Mouse (Mus musculus): Measurements from ENCODE around the gene Gm8011.
"Not testable (repeated sequence)": the region's sequence is repeated elsewhere in the genome, so short reads cannot be mapped to it uniquely, and the experiment has no call there.

DNA sequence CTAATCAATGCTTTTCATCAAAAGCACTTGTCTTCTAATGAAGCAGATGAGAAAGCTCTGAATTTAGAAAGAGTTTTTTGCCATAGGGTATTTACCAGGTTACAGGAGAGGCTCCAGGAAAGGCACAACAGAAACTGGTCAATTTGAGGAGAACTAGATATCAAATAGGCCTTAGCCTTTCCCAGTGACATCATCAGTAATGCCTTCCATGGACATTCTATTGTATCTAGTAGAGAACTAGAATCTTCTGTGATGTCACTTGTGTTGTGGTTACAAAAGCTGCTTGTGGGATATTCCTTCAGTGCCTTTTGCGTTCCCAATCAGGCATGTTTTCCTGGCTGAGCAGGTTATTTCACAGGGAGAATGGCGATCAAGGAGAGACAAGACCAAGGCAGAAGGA, at the start of gene Gm8011:
- not testable (repeated sequence) for TF ChIP-seq CTCF (IDR thresholded peaks at IDR 0.05; ENCODE audit: low read depth, low read length); POLR2A (IDR thresholded peaks at IDR 0.05; ENCODE audit: borderline replicate concordance, low read depth, low read length)
